Mouse (Mus musculus): ENCODE data around the gene Cyp2f2. TPM values are rescaled to one million over a fixed set of nuclear protein-coding genes. Genes with fewer than 3 reads are reported as not detected.
A peak's percentile ranks its signal among the peaks of the same experiment; 100 is the strongest.

Cyp2f2 gene
- polyA plus RNA-seq, 1 experiment from 2014 or later, result not detected

GRCm38 (mm10) chr7:27159882-27160281 lies 40.2 kb downstream of the Cyp2f2 start:
- peak; percentile 80 for ATAC-seq (replicated peaks; ENCODE audit: insufficient number of reproducible peaks, low FRiP score, low TSS enrichment)
- peaks cover 23% of the 10 kb centered on the region for H3K4me1 ChIP-seq (ENCODE audit: control insufficient read depth, insufficient read depth, low read length)
- no peak overlapping the region for H3K4me2 ChIP-seq
- no peak overlapping the region for H3K27ac ChIP-seq (ENCODE audit: low read depth, low read length)
- peaks cover 23% of the 10 kb centered on the region for H3K36me3 ChIP-seq (ENCODE audit: control insufficient read depth, insufficient read depth, low read length)
- H3K27me3 ChIP-seq (ENCODE audit: control insufficient read depth, insufficient read depth, low read length), result no peaks in the 10 kb centered on the region
- WGBS (ENCODE audit: insufficient replicate concordance), result 17% methylated on average over 8 of the region's 8 CpGs
- H3K9me3 ChIP-seq (replicated peaks; ENCODE audit: control insufficient read depth, low read length), result no peaks in the 10 kb centered on the region
- H3K9ac ChIP-seq (ENCODE audit: low read depth, low read length), result no peak overlapping the region
- H3K4me3 ChIP-seq (ENCODE audit: low read depth, low read length), result no peak overlapping the region

GRCm38 (mm10) chr7:27160921-27161320 lies 41.2 kb downstream of the Cyp2f2 start:
- Histone ChIP-seq H3K4me2 (no peak overlapping the region), H3K9ac (ENCODE audit: low read depth, low read length) (no peak overlapping the region), H3K27me3 (ENCODE audit: control insufficient read depth, insufficient read depth, low read length) (no peaks in the 10 kb centered on the region), H3K4me3 (ENCODE audit: low read depth, low read length) (no peak overlapping the region), H3K27ac (ENCODE audit: low read depth, low read length) (no peak overlapping the region), H3K4me1 (ENCODE audit: control insufficient read depth, insufficient read depth, low read length) (peaks cover 31% of the 10 kb centered on the region), H3K36me3 (ENCODE audit: control insufficient read depth, insufficient read depth, low read length) (peaks cover 26% of the 10 kb centered on the region), H3K9me3 (replicated peaks; ENCODE audit: control insufficient read depth, low read length) (no peaks in the 10 kb centered on the region)
- WGBS (ENCODE audit: insufficient replicate concordance), result 90% methylated on average over 3 of the region's 3 CpGs
- ATAC-seq (replicated peaks; ENCODE audit: insufficient number of reproducible peaks, low FRiP score, low TSS enrichment), result no peak

- 76% methylated on average over 4 of the region's 4 CpGs for WGBS (ENCODE audit: insufficient replicate concordance)
Observed at GRCm38 (mm10) chr7:27161744-27162143, 42.0 kb downstream of the Cyp2f2 start.

GRCm38 (mm10) chr7:27162780-27163449 lies 43.2 kb downstream of the Cyp2f2 start:
- no peak for ATAC-seq (replicated peaks; ENCODE audit: insufficient number of reproducible peaks, low FRiP score, low TSS enrichment)
- Histone ChIP-seq H3K9me3 (replicated peaks; ENCODE audit: control insufficient read depth, low read length) (no peaks in the 10 kb centered on the region), H3K9ac (ENCODE audit: low read depth, low read length) (no peak overlapping the region), H3K4me3 (ENCODE audit: low read depth, low read length) (no peak overlapping the region), H3K36me3 (ENCODE audit: control insufficient read depth, insufficient read depth, low read length) (peaks cover 19% of the 10 kb centered on the region), H3K4me2 (peak overlapping the region; percentile 82; the same call in 1 of the 2 replicates), H3K27ac (ENCODE audit: low read depth, low read length) (no peak overlapping the region), H3K4me1 (ENCODE audit: control insufficient read depth, insufficient read depth, low read length) (peaks cover 31% of the 10 kb centered on the region), H3K27me3 (ENCODE audit: control insufficient read depth, insufficient read depth, low read length) (no peaks in the 10 kb centered on the region)
- 79% methylated on average over 5 of the region's 5 CpGs for WGBS (ENCODE audit: insufficient replicate concordance)

More at GRCm38 (mm10) chr7:27161744-27162143, 42.0 kb downstream of the Cyp2f2 start:
- Histone ChIP-seq H3K4me2 (no peak overlapping the region), H3K36me3 (ENCODE audit: control insufficient read depth, insufficient read depth, low read length) (peaks cover 26% of the 10 kb centered on the region), H3K27me3 (ENCODE audit: control insufficient read depth, insufficient read depth, low read length) (no peaks in the 10 kb centered on the region), H3K9ac (ENCODE audit: low read depth, low read length) (no peak overlapping the region), H3K27ac (ENCODE audit: low read depth, low read length) (no peak overlapping the region), H3K4me3 (ENCODE audit: low read depth, low read length) (no peak overlapping the region), H3K9me3 (replicated peaks; ENCODE audit: control insufficient read depth, low read length) (no peaks in the 10 kb centered on the region), H3K4me1 (ENCODE audit: control insufficient read depth, insufficient read depth, low read length) (peaks cover 31% of the 10 kb centered on the region)
- ATAC-seq (replicated peaks; ENCODE audit: insufficient number of reproducible peaks, low FRiP score, low TSS enrichment), result no peak

- Histone ChIP-seq H3K4me3 (ENCODE audit: low read depth, low read length) (peak overlapping the region; percentile 8; the same call in 1 of the 2 replicates), H3K9me3 (replicated peaks; ENCODE audit: control insufficient read depth, low read length) (no peaks in the 10 kb centered on the region), H3K4me1 (ENCODE audit: control insufficient read depth, insufficient read depth, low read length) (peaks cover 31% of the 10 kb centered on the region), H3K36me3 (ENCODE audit: control insufficient read depth, insufficient read depth, low read length) (peaks cover 15% of the 10 kb centered on the region), H3K4me2 (peak overlapping the region; percentile 82; the same call in 1 of the 2 replicates), H3K27me3 (ENCODE audit: control insufficient read depth, insufficient read depth, low read length) (no peaks in the 10 kb centered on the region), H3K27ac (ENCODE audit: low read depth, low read length) (no peak overlapping the region), H3K9ac (ENCODE audit: low read depth, low read length) (no peak overlapping the region)
- 70% methylated on average over 5 of the region's 5 CpGs for WGBS (ENCODE audit: insufficient replicate concordance)
- ATAC-seq (replicated peaks; ENCODE audit: insufficient number of reproducible peaks, low FRiP score, low TSS enrichment), result no peak
Observed at GRCm38 (mm10) chr7:27163450-27163805, 43.7 kb downstream of the Cyp2f2 start.

- WGBS (ENCODE audit: insufficient replicate concordance), result 77% methylated on average over 33 of the region's 33 CpGs
- Histone ChIP-seq H3K4me1 (ENCODE audit: control insufficient read depth, insufficient read depth, low read length) (peaks cover 31% of the 10 kb centered on the region), H3K4me2 (peak overlapping the region; percentile 82), H3K4me3 (ENCODE audit: low read depth, low read length) (peak overlapping the region; percentile 78; the same call in 1 of the 2 replicates), H3K27me3 (ENCODE audit: control insufficient read depth, insufficient read depth, low read length) (no peaks in the 10 kb centered on the region), H3K36me3 (ENCODE audit: control insufficient read depth, insufficient read depth, low read length) (peaks cover 7% of the 10 kb centered on the region; the same call in 1 of the 2 replicates), H3K27ac (ENCODE audit: low read depth, low read length) (no peak overlapping the region), H3K9me3 (replicated peaks; ENCODE audit: control insufficient read depth, low read length) (no peaks in the 10 kb centered on the region), H3K9ac (ENCODE audit: low read depth, low read length) (peak overlapping the region; percentile 47)
- no peak for ATAC-seq (replicated peaks; ENCODE audit: insufficient number of reproducible peaks, low FRiP score, low TSS enrichment)
Observed at GRCm38 (mm10) chr7:27164112-27164947, 44.6 kb downstream of the Cyp2f2 start.

GRCm38 (mm10) chr7:27165007-27165655 lies 45.4 kb downstream of the Cyp2f2 start:
- Histone ChIP-seq H3K9me3 (replicated peaks; ENCODE audit: control insufficient read depth, low read length) (no peaks in the 10 kb centered on the region), H3K27me3 (ENCODE audit: control insufficient read depth, insufficient read depth, low read length) (no peaks in the 10 kb centered on the region), H3K27ac (ENCODE audit: low read depth, low read length) (peak overlapping the region; percentile 98; the same call in 1 of the 2 replicates), H3K36me3 (ENCODE audit: control insufficient read depth, insufficient read depth, low read length) (peaks cover 7% of the 10 kb centered on the region; the same call in 1 of the 2 replicates), H3K9ac (ENCODE audit: low read depth, low read length) (peak overlapping the region; percentile 93), H3K4me2 (peak overlapping the region; percentile 82), H3K4me1 (ENCODE audit: control insufficient read depth, insufficient read depth, low read length) (peaks cover 31% of the 10 kb centered on the region), H3K4me3 (ENCODE audit: low read depth, low read length) (peak overlapping the region; percentile 78)
- ATAC-seq (replicated peaks; ENCODE audit: insufficient number of reproducible peaks, low FRiP score, low TSS enrichment), result no peak
- 70% methylated on average over 23 of the region's 23 CpGs for WGBS (ENCODE audit: insufficient replicate concordance)

GRCm38 (mm10) chr7:27165696-27166095 lies 46.0 kb downstream of the Cyp2f2 start:
- Histone ChIP-seq H3K4me3 (ENCODE audit: low read depth, low read length) (peak overlapping the region; percentile 78), H3K36me3 (ENCODE audit: control insufficient read depth, insufficient read depth, low read length) (peaks cover 7% of the 10 kb centered on the region; the same call in 1 of the 2 replicates), H3K27me3 (ENCODE audit: control insufficient read depth, insufficient read depth, low read length) (no peaks in the 10 kb centered on the region), H3K4me1 (ENCODE audit: control insufficient read depth, insufficient read depth, low read length) (peaks cover 31% of the 10 kb centered on the region), H3K4me2 (peak overlapping the region; percentile 82), H3K9me3 (replicated peaks; ENCODE audit: control insufficient read depth, low read length) (no peaks in the 10 kb centered on the region), H3K27ac (ENCODE audit: low read depth, low read length) (peak overlapping the region; percentile 98), H3K9ac (ENCODE audit: low read depth, low read length) (peak overlapping the region; percentile 93)
- WGBS (ENCODE audit: insufficient replicate concordance), result 2% methylated on average over 8 of the region's 8 CpGs
- ATAC-seq (replicated peaks; ENCODE audit: insufficient number of reproducible peaks, low FRiP score, low TSS enrichment), result no peak
